Mouse (Mus musculus) embryonic facial prominence, embryonic 13.5 days (tissue): ENCODE results near the gene Dmtf1. TPM values are rescaled to one million over a fixed set of nuclear protein-coding genes. Genes with fewer than 3 reads are reported as not detected.

Source experiments
- ATAC-seq: fragments of 200-750 bp; cut with Nextera tagmentation; 2 replicates; pipeline ENCODE4 v1.8.0; 2017; ENCODE audit warnings: low read depth; ENCODE audit not compliant: insufficient number of reproducible peaks, insufficient read depth, low FRiP score, low TSS enrichment
- H3K27ac ChIP-seq: fragments of 300-500 bp; sonication (generic); 2 replicates; pipeline ENCODE4 v1.5.1; 2015; ENCODE audit warnings: moderate library complexity, mild to moderate bottlenecking, inconsistent platforms
- H3K27me3 ChIP-seq: fragments of 300-500 bp; sonication (generic); 2 replicates; pipeline ENCODE4 v1.6.1; 2015; ENCODE audit warnings: mild to moderate bottlenecking, inconsistent platforms
- H3K36me3 ChIP-seq: fragments of 300-500 bp; sonication (generic); 2 replicates; pipeline ENCODE4 v1.6.1; 2015; ENCODE audit warnings: mild to moderate bottlenecking, inconsistent platforms
- H3K4me1 ChIP-seq: fragments of 300-500 bp; sonication (generic); 2 replicates; pipeline ENCODE4 v1.6.1; 2015; ENCODE audit warnings: inconsistent platforms
- H3K4me2 ChIP-seq: fragments of 300-500 bp; sonication (generic); 2 replicates; pipeline ENCODE4 v1.6.1; 2015; ENCODE audit warnings: moderate library complexity, mild to moderate bottlenecking, inconsistent platforms
- H3K4me3 ChIP-seq: fragments of 300-500 bp; sonication (generic); 2 replicates; pipeline ENCODE4 v1.5.1; 2015; ENCODE audit warnings: mild to moderate bottlenecking, inconsistent platforms
- H3K9ac ChIP-seq: fragments of 300-500 bp; sonication (generic); 2 replicates; pipeline ENCODE4 v1.6.1; 2015; ENCODE audit warnings: mild to moderate bottlenecking, inconsistent platforms
- H3K9me3 ChIP-seq: fragments of 300-500 bp; sonication (generic); 2 replicates; pipeline ENCODE4 v1.6.1; 2016; ENCODE audit warnings: inconsistent platforms
- WGBS: fragments of 180-500 bp; shearing (Covaris S2); methylation state at CpG from one replicate; pipeline ENCODE4 v1.1.7; 2015; ENCODE audit warnings: mixed read lengths; 5-methylcytosine and 5-hydroxymethylcytosine counted together
- polyA plus RNA-seq: library from polyadenylated mRNA; unstranded; fragments of >200 nt; fragmentation: Nextera tagmentation; extraction: Ambion mirVana; gene quantifications from 2 replicates; pipeline ENCODE4 v1.2.1, GENCODE M21; 2015

Dmtf1 gene
- polyA plus RNA-seq, 1 experiment from 2014 or later: 53.1 TPM

GRCm38 (mm10) chr5:9149273-9149850 lies 12.2 kb downstream of the Dmtf1 start:
- no peak for ATAC-seq
- H3K9ac ChIP-seq: no peak overlapping the region
- no peak overlapping the region for H3K4me3 ChIP-seq
- H3K4me2 ChIP-seq: no peak overlapping the region
- peaks cover 38% of the 10 kb centered on the region for H3K36me3 ChIP-seq
- no peak overlapping the region for H3K27ac ChIP-seq
- no peaks in the 10 kb centered on the region for H3K27me3 ChIP-seq
- no peaks in the 10 kb centered on the region for H3K4me1 ChIP-seq
- no peaks in the 10 kb centered on the region for H3K9me3 ChIP-seq
- 92% methylated on average over 8 of the region's 8 CpGs for WGBS

- no peak for ATAC-seq
- no peak overlapping the region for H3K4me3 ChIP-seq
- no peak overlapping the region for H3K27ac ChIP-seq
- H3K9me3 ChIP-seq: no peaks in the 10 kb centered on the region
- H3K9ac ChIP-seq: no peak overlapping the region
- 83% methylated on average over 6 of the region's 6 CpGs for WGBS
- H3K27me3 ChIP-seq: no peaks in the 10 kb centered on the region
- no peak overlapping the region for H3K4me2 ChIP-seq
- no peaks in the 10 kb centered on the region for H3K4me1 ChIP-seq
- peaks cover 57% of the 10 kb centered on the region for H3K36me3 ChIP-seq
These were observed 19.2 kb downstream of the Dmtf1 start for GRCm38 (mm10) chr5:9142376-9142775.

- no peak overlapping the region for H3K9ac ChIP-seq
- no peak for ATAC-seq
- no peak overlapping the region for H3K27ac ChIP-seq
- H3K36me3 ChIP-seq: peaks cover 66% of the 10 kb centered on the region
- H3K9me3 ChIP-seq: no peaks in the 10 kb centered on the region
- no peak overlapping the region for H3K4me3 ChIP-seq
- no peaks in the 10 kb centered on the region for H3K4me1 ChIP-seq
- no peaks in the 10 kb centered on the region for H3K27me3 ChIP-seq
- H3K4me2 ChIP-seq: no peak overlapping the region
- 91% methylated on average over 8 of the region's 8 CpGs for WGBS
These were observed 20.9 kb downstream of the Dmtf1 start for GRCm38 (mm10) chr5:9140724-9141123.

GRCm38 (mm10) chr5:9135588-9135987 lies 26.0 kb downstream of the Dmtf1 start:
- ATAC-seq: no peak
- Histone ChIP-seq H3K4me3 (no peak overlapping the region), H3K9me3 (no peaks in the 10 kb centered on the region), H3K4me2 (no peak overlapping the region), H3K27me3 (no peaks in the 10 kb centered on the region), H3K4me1 (no peaks in the 10 kb centered on the region), H3K9ac (no peak overlapping the region), H3K27ac (no peak overlapping the region), H3K36me3 (peaks cover 55% of the 10 kb centered on the region)
- WGBS: 58% methylated on average over 3 of the region's 3 CpGs

- 92% methylated on average over 7 of the region's 7 CpGs for WGBS
- Histone ChIP-seq H3K27me3 (no peaks in the 10 kb centered on the region), H3K27ac (no peak overlapping the region), H3K36me3 (peaks cover 65% of the 10 kb centered on the region), H3K4me3 (no peak overlapping the region), H3K9me3 (no peaks in the 10 kb centered on the region), H3K4me2 (no peak overlapping the region), H3K4me1 (no peaks in the 10 kb centered on the region), H3K9ac (no peak overlapping the region)
- no peak for ATAC-seq
These were observed 29.8 kb downstream of the Dmtf1 start for GRCm38 (mm10) chr5:9131786-9132185.

- Histone ChIP-seq H3K9ac (no peak overlapping the region), H3K4me2 (no peak overlapping the region), H3K27me3 (no peaks in the 10 kb centered on the region), H3K27ac (no peak overlapping the region), H3K4me3 (no peak overlapping the region), H3K4me1 (no peaks in the 10 kb centered on the region), H3K36me3 (peaks cover 61% of the 10 kb centered on the region), H3K9me3 (no peaks in the 10 kb centered on the region)
- WGBS: 93% methylated on average over 12 of the region's 12 CpGs
- no peak for ATAC-seq
These were observed 33.0 kb downstream of the Dmtf1 start for GRCm38 (mm10) chr5:9128566-9128965.

- WGBS: 87% methylated on average over 2 of the region's 2 CpGs
- no peak for ATAC-seq
- Histone ChIP-seq H3K9me3 (no peaks in the 10 kb centered on the region), H3K36me3 (peaks cover 80% of the 10 kb centered on the region), H3K27me3 (no peaks in the 10 kb centered on the region), H3K4me1 (no peaks in the 10 kb centered on the region), H3K27ac (no peak overlapping the region), H3K4me2 (no peak overlapping the region), H3K9ac (no peak overlapping the region), H3K4me3 (no peak overlapping the region)
These were observed 37.4 kb downstream of the Dmtf1 start for GRCm38 (mm10) chr5:9124134-9124533.

GRCm38 (mm10) chr5:9114162-9114561 lies 47.4 kb downstream of the Dmtf1 start:
- WGBS: 54% methylated on average over 6 of the region's 6 CpGs
- H3K4me2 ChIP-seq: no peak overlapping the region
- no peak for ATAC-seq
- H3K36me3 ChIP-seq: peaks cover 25% of the 10 kb centered on the region
- no peak overlapping the region for H3K27ac ChIP-seq
- H3K4me3 ChIP-seq: no peak overlapping the region
- no peaks in the 10 kb centered on the region for H3K9me3 ChIP-seq
- H3K4me1 ChIP-seq: no peaks in the 10 kb centered on the region
- no peak overlapping the region for H3K9ac ChIP-seq
- no peaks in the 10 kb centered on the region for H3K27me3 ChIP-seq

- Histone ChIP-seq H3K4me2 (no peak overlapping the region), H3K27ac (no peak overlapping the region), H3K4me3 (no peak overlapping the region), H3K27me3 (no peaks in the 10 kb centered on the region), H3K9ac (no peak overlapping the region), H3K36me3 (peaks cover 7% of the 10 kb centered on the region), H3K4me1 (no peaks in the 10 kb centered on the region), H3K9me3 (no peaks in the 10 kb centered on the region)
- no peak for ATAC-seq
- 20% methylated on average over 5 of the region's 5 CpGs for WGBS
These were observed 49.8 kb downstream of the Dmtf1 start for GRCm38 (mm10) chr5:9111759-9112158.

- Histone ChIP-seq H3K27me3 (no peaks in the 10 kb centered on the region), H3K9ac (no peak overlapping the region), H3K36me3 (peaks cover 4% of the 10 kb centered on the region), H3K4me1 (no peaks in the 10 kb centered on the region), H3K9me3 (no peaks in the 10 kb centered on the region), H3K4me2 (no peak overlapping the region), H3K27ac (no peak overlapping the region), H3K4me3 (no peak overlapping the region)
- no peak for ATAC-seq
- 58% methylated on average over 2 of the region's 2 CpGs for WGBS
These were observed 50.3 kb downstream of the Dmtf1 start for GRCm38 (mm10) chr5:9111285-9111684.

GRCm38 (mm10) chr5:9109582-9109981 lies 52.0 kb downstream of the Dmtf1 start:
- Histone ChIP-seq H3K27me3 (no peaks in the 10 kb centered on the region), H3K27ac (no peak overlapping the region), H3K9ac (no peak overlapping the region), H3K4me2 (no peak overlapping the region), H3K4me1 (no peaks in the 10 kb centered on the region), H3K36me3 (no peaks in the 10 kb centered on the region), H3K9me3 (no peaks in the 10 kb centered on the region), H3K4me3 (no peak overlapping the region)
- no peak for ATAC-seq

- Histone ChIP-seq H3K9ac (no peak overlapping the region), H3K4me3 (no peak overlapping the region), H3K36me3 (no peaks in the 10 kb centered on the region), H3K4me2 (no peak overlapping the region), H3K9me3 (no peaks in the 10 kb centered on the region), H3K27me3 (peaks cover 2% of the 10 kb centered on the region; the same call in 1 of the 2 replicates), H3K4me1 (no peaks in the 10 kb centered on the region), H3K27ac (no peak overlapping the region)
- 83% methylated on average over 5 of the region's 5 CpGs for WGBS
- no peak for ATAC-seq
These were observed 53.1 kb downstream of the Dmtf1 start for GRCm38 (mm10) chr5:9108490-9108889.
